Mouse (Mus musculus): ENCODE data around the gene Disp1. TPM values are rescaled to one million over a fixed set of nuclear protein-coding genes. Genes with fewer than 3 reads are reported as not detected.

The Disp1 gene
- total and polyA plus RNA-seq, 3 experiments = 3.4 to 11.3 (median 5.9) TPM

- DNase-seq (ENCODE audit: extremely low read depth) = no peak
- H3K36me3 ChIP-seq (replicated peaks in 1 of 2; ENCODE audit: control insufficient read depth in 1 of 2, insufficient read depth in 1 of 2, low read length in 1 of 2) = no peaks in the 10 kb centered on the region
- no peak for TF ChIP-seq E2F4 (IDR thresholded peaks at IDR 0.05; ENCODE audit: insufficient replicate concordance, low read depth, low read length)
- TF ChIP-seq TCF12 (IDR thresholded peaks at IDR 0.05; ENCODE audit: low read depth, low read length) = no peak
- no peak for TF ChIP-seq JUND (conservative IDR thresholded peaks at IDR 0.05; ENCODE audit: low read depth, low read length)
- no peak for TF ChIP-seq ZNF384 (IDR thresholded peaks at IDR 0.05; ENCODE audit: low read depth, low read length)
- no peak for TF ChIP-seq EP300 (IDR thresholded peaks at IDR 0.05; ENCODE audit: low read length)
- no peak for TF ChIP-seq CHD2 (IDR thresholded peaks at IDR 0.05; ENCODE audit: low read length)
- TF ChIP-seq USF2 (conservative IDR thresholded peaks at IDR 0.05; ENCODE audit: low read depth, low read length) = no peak
- no peak for TF ChIP-seq MAFK (IDR thresholded peaks at IDR 0.05; ENCODE audit: insufficient replicate concordance, low read length)
- TF ChIP-seq NELFE (IDR thresholded peaks at IDR 0.05; ENCODE audit: low read depth, low read length) = no peak
- TF ChIP-seq IRF4 (IDR thresholded peaks at IDR 0.05; ENCODE audit: low read depth, low read length) = no peak
- TF ChIP-seq ZMIZ1 (IDR thresholded peaks at IDR 0.05; ENCODE audit: low read depth, low read length) = no peak
- no peak for TF ChIP-seq TBP (conservative IDR thresholded peaks at IDR 0.05; ENCODE audit: low read depth, low read length)
- TF ChIP-seq CHD1 (IDR thresholded peaks at IDR 0.05; ENCODE audit: low read depth, low read length) = no peak
- no peak for TF ChIP-seq KAT2A (IDR thresholded peaks at IDR 0.05; ENCODE audit: insufficient replicate concordance, low read length)
- no peak for TF ChIP-seq POLR2AphosphoS2 (IDR thresholded peaks at IDR 0.05; ENCODE audit: low read depth, low read length)
Measured at GRCm38 (mm10) chr1:183055608-183056288, 165.6 kb downstream of the Disp1 start.

GRCm38 (mm10) chr1:183052663-183053062 lies 168.7 kb downstream of the Disp1 start:
- peaks cover 9% of the 10 kb centered on the region for H3K9me3 ChIP-seq (replicated peaks; ENCODE audit: low read length)
- no peaks in the 10 kb centered on the region for H3K79me2 ChIP-seq (replicated peaks; ENCODE audit: control insufficient read depth, extremely low read depth, insufficient read depth, poor library complexity, severe bottlenecking)
- H3K4me2 ChIP-seq (ENCODE audit: insufficient read depth, low read depth, poor library complexity, severe bottlenecking) = no peak overlapping the region
- no peak overlapping the region for H3K4me3 ChIP-seq (replicated peaks in 1 of 3; ENCODE audit: low read depth in 2 of 3, low read length in 2 of 3, poor library complexity in 1 of 3)
- TF ChIP-seq IRF4 (IDR thresholded peaks at IDR 0.05; ENCODE audit: low read depth, low read length) = peak; percentile 62
- TF ChIP-seq E2F4 (IDR thresholded peaks at IDR 0.05; ENCODE audit: insufficient replicate concordance, low read depth, low read length) = no peak
- TF ChIP-seq JUND (conservative IDR thresholded peaks at IDR 0.05; ENCODE audit: low read depth, low read length) = 0 out of 2 replicates have a peak, but pooled peaks have one; percentile 23
- no peak for TF ChIP-seq TBP (conservative IDR thresholded peaks at IDR 0.05; ENCODE audit: low read depth, low read length)
- TF ChIP-seq BHLHE40 (IDR thresholded peaks at IDR 0.05; ENCODE audit: low read depth, low read length) = 0 out of 2 replicates have a peak, but pooled peaks have one; percentile 7
- TF ChIP-seq USF1 (IDR thresholded peaks at IDR 0.05; ENCODE audit: low read depth, low read length) = no peak
- TF ChIP-seq JUN (IDR thresholded peaks at IDR 0.05; ENCODE audit: insufficient read depth, low read depth, low read length) = 0 out of 2 replicates have a peak, but pooled peaks have one; percentile 8
- no peak for TF ChIP-seq TCF12 (IDR thresholded peaks at IDR 0.05; ENCODE audit: low read depth, low read length)
- TF ChIP-seq NRF1 (IDR thresholded peaks at IDR 0.05; ENCODE audit: low read depth, low read length) = no peak
- TF ChIP-seq PAX5 (IDR thresholded peaks at IDR 0.05; ENCODE audit: low read length) = no peak
- TF ChIP-seq ZMIZ1 (IDR thresholded peaks at IDR 0.05; ENCODE audit: low read depth, low read length) = no peak
- peaks cover 0 to 14% of the 10 kb centered on the region in 2 experiments; a peak in 2 of 4 replicates for H3K4me1 ChIP-seq (ENCODE audit: control insufficient read depth in 1 of 2, insufficient read depth in 2 of 2)
- H3K36me3 ChIP-seq (replicated peaks in 1 of 2; ENCODE audit: control insufficient read depth in 1 of 2, insufficient read depth in 1 of 2, low read length in 1 of 2) = no peaks in the 10 kb centered on the region
- DNase-seq (ENCODE audit: extremely low read depth) = peak; percentile 13
- in situ Hi-C loops (cut with MboI; ENCODE audit: low pct_ligation_motif_present, low pct_unique_long_range_greater_than_20kb, low sequenced_read_pairs) (no loop called here), dilution Hi-C loops (cut with MboI; ENCODE audit: extremely low pct_ligation_motif_present, extremely low pct_unique_long_range_greater_than_20kb, low sequenced_read_pairs) (no loop called here)
- H3K27me3 ChIP-seq (replicated peaks) = no peaks in the 10 kb centered on the region
- H3K9ac ChIP-seq (ENCODE audit: insufficient read depth, low read depth) = no peak overlapping the region
- no peak overlapping the region for H3K27ac ChIP-seq (ENCODE audit: insufficient read depth, low read depth)

More at GRCm38 (mm10) chr1:183055608-183056288, 165.6 kb downstream of the Disp1 start:
- Histone ChIP-seq H3K4me3 (replicated peaks in 1 of 3; ENCODE audit: low read depth in 2 of 3, low read length in 2 of 3, poor library complexity in 1 of 3) (no peak overlapping the region), H3K4me2 (ENCODE audit: insufficient read depth, low read depth, poor library complexity, severe bottlenecking) (no peak overlapping the region), H3K4me1 (ENCODE audit: control insufficient read depth in 1 of 2, insufficient read depth in 2 of 2) (peaks cover 0 to 27% of the 10 kb centered on the region in 2 experiments; a peak in 2 of 4 replicates), H3K9me3 (replicated peaks; ENCODE audit: low read length) (peaks cover 2% of the 10 kb centered on the region), H3K79me2 (replicated peaks; ENCODE audit: control insufficient read depth, extremely low read depth, insufficient read depth, poor library complexity, severe bottlenecking) (no peaks in the 10 kb centered on the region), H3K9ac (ENCODE audit: insufficient read depth, low read depth) (no peak overlapping the region), H3K27ac (ENCODE audit: insufficient read depth, low read depth) (no peak overlapping the region), H3K27me3 (replicated peaks) (no peaks in the 10 kb centered on the region)
- dilution Hi-C loops (cut with MboI; ENCODE audit: extremely low pct_ligation_motif_present, extremely low pct_unique_long_range_greater_than_20kb, low sequenced_read_pairs) = no loop called here
- in situ Hi-C loops (cut with MboI; ENCODE audit: low pct_ligation_motif_present, low pct_unique_long_range_greater_than_20kb, low sequenced_read_pairs) = no loop called here
